Mouse (Mus musculus) G1E-ER4 (cell line): ENCODE measurements around the gene Dmpk. TPM values are rescaled to one million over a fixed set of nuclear protein-coding genes. Genes with fewer than 3 reads are reported as not detected.

Experiments used
- GATA1 ChIP-seq: IDR thresholded peaks from one replicate; pipeline ENCODE4 v1.8.0; 2012; ENCODE audit warnings: low read length, inconsistent platforms
- polyA plus RNA-seq: library from polyadenylated mRNA; stranded (reverse); fragments of >175 nt; gene quantifications from 2 replicates; pipeline ENCODE4 v1.2.3, GENCODE M21; 2012

Dmpk gene
- polyA plus RNA-seq, result 71.8 and 88.9 TPM in 2 replicates

DNA sequence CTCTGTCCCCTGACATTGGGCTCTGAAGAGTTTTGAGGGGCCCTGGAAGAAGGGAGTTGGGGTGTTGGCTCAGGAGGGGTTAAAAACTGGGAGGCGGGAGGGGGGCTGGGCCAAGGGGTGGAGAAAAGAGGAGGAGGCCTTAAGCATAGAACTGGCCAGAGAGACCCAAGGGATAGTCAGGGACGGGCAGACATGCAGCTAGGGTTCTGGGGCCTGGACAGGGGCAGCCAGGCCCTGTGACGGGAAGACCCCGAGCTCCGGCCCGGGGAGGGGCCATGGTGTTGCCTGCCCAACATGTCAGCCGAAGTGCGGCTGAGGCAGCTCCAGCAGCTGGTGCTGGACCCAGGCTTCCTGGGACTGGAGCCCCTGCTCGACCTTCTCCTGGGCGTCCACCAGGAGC lies at the start of gene Dmpk:
TSS of gene Dmpk (plus strand) at position 149 of the 400 bp plus-strand sequence.
- no peak for TF ChIP-seq GATA1

DNA sequence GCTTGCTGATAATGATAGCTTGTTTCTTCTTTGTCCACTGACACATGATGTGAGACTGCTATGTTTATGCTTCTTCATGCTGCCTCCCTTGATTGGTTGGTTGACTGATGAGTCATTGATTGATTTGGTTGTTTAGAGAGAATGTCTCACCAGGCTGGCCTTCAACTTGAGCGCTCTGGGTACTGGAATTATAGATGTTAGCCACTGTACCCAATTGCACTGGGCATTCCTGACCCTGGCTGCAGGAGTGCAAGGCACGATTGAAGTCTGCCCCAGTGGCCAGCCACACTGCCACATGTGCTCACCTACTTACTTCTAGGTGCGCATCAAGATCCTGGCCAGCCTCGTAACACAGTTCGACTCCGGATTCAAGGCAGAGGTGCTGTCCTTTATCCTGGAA lies 39.0 kb upstream of the Dmpk start:
- no peak for TF ChIP-seq GATA1

DNA sequence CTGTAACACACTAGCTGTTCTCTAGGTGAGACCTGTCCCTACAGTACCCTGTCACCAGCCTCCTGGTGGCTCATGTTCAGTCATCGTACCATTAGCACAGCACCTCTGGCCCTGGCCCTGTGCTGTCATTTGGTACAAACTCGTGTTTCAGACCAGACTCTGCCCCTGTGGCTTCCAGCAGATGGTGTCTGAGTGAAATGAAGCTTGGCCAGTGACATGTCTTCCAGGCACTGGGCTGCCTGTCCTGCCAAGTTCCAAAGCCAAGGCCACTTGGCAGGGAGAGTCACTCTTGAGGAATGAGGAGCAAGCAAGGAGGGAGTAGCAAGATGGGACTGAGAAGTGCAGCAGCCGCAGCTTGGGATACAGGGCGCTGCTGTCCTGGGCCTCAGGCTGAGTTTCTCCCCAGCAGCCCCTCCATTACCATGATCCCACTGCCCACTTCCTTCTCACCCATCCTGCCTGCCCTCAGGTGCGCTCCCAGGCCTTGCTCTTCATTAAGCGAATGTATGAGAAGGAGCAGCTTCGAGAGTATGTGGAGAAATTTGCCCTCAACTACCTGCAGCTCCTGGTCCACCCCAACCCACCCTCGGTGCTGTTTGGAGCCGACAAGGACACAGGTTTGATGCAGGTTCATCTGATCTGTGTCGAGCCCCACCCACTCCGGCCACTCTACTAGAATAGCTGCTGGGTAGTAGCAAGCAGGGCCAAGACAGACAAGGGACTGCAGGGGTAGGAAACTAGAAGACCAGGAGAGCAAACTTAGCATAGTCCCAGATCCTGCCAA lies 37.2 kb upstream of the Dmpk start:
- TF ChIP-seq GATA1, result no peak

DNA sequence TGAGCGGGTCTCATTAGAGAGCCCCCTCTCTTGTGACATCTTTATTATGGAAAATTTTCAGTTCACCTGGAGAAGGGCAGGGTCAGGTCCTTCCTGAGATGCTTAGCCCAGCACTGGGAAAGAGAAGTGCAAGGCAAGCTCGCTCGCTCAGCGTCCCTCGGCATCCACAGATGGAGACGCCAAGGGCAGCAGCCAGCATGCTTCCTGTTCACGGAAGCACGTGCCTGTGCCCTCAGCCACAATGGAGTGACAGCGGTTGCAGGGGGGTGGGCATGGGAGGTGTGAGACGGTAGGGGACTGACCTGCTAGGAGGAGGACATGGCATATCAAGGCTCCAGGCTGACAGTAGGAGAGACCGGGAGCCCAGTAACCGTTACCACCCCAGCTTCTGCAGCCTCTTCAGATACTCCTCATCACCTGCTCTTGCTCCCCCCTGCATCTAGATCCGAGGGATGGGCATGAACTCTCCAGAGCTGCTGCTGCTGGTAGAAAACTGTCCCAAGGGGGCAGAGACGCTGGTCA lies 35.6 kb upstream of the Dmpk start:
- TF ChIP-seq GATA1, result no peak

DNA sequence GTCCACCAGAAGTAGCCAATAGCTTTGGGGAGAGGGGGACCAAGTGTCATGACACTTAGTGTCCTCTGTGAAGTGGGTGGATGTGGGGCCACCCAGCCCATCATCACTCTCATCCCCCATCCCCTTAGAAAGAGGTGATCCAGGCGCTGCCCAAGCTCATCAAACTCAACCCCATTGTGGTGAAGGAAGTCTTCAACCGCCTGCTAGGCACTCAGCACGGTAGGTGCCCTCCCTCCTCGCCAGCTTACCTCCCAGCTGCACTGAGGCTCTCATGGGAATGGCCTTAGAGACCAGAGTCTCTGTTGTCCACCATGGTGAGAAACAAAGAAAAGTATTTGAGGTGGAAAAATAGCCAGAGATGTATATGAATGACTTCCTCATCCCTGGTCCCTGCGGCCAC lies 34.4 kb upstream of the Dmpk start:
- TF ChIP-seq GATA1, result no peak

- no peak for TF ChIP-seq GATA1
Measured at GRCm38 (mm10) chr7:19050172-19050571, 33.5 kb upstream of the Dmpk start.

DNA sequence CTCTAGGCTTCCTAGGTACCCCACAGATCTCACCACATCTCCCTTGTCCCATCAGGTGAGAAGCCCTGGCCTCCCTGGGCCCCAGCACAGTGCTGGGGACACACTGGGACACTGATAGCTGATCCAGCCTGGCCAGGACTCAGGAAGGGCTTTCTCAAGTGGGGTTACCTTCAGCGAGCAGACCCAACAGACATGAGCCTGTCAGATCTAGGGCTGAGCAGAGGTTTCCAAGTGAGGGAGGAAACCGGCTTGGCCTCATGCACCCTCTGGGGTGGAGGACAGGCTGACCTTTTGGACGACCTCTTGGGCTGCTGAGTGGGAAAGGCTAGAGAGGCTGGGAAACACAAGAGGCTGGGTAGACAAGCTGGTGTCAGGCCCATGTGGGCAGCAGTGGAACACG lies 32.5 kb upstream of the Dmpk start:
- TF ChIP-seq GATA1, result no peak

GRCm38 (mm10) chr7:19052345-19053135 lies 31.1 kb upstream of the Dmpk start:
- TF ChIP-seq GATA1, result no peak

DNA sequence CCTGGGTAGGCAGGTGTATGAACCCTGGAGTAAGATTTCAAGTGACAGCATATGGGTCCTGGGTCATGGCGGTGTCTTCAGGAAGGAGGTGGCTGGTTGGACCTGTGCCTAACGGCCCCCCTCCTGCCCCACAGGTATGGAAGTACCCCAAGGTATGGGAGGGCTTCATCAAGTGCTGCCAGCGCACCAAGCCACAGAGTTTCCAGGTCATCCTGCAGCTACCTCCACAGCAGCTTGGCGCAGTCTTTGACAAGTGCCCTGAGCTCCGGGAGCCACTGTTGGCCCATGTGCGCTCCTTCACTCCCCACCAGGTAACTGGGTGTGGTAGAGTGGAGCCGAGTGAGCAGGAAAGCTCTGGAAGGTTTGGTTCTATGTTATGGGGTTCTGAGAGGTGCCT lies 30.5 kb upstream of the Dmpk start:
- no peak for TF ChIP-seq GATA1

GRCm38 (mm10) chr7:19054047-19054776 lies 29.4 kb upstream of the Dmpk start, which contains the start of gene Rsph6a:
TSS of gene Rsph6a (plus strand) at chr7:19054690.
- TF ChIP-seq GATA1, result no peak

DNA sequence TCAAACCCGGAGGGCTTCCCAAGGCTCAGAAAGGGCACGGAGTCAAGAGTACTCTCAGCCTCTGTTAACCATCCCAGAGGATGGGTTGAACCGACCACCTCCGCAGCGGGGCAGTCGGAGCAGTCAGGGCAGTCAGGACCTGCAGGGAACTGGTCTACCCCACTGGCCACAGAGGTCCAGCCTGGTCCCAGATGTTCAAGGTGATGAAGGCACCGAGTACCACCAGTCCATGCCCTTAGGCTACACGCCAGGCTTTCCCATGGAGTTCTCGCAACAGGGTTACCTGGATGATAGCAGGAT lies 28.9 kb upstream of the Dmpk start:
- no peak for TF ChIP-seq GATA1

DNA sequence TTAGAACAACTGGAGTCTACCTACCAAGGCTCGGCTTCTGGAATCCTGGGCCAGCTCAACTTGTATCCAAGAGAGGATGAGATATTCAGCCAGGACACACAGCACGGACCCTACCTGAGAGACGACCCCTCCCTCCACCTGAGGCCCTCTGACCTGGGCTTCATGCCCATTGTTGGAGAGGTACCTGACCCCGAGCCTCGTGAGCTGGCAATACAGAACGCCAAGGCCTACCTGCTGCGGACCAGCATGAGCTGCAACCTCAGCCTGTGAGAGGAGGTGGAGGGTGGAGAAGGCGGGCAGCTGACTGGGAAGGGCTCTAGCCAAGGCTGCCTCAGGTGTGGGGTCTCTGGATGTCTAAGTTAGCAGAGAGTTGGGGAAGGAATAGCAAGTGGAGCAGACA lies 28.5 kb upstream of the Dmpk start:
- TF ChIP-seq GATA1, result no peak

DNA sequence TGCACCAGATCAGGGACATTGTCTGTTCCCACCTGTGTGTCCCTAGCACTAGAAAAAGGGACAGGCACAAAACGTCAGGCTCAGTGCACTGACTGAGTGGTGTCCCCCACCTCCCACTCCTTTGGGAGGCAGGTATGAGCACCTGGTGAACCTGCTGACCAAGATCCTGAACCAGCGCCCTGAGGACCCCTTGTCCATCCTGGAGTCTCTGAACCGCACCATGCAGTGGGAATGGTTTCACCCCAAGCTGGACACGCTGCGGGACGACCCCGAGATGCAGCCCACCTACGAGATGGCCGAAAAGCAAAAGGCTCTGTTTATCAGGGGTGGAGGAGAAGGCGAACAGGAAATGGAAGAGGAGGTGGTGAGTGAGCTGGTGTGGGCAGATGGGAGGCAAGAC lies 26.2 kb upstream of the Dmpk start:
- TF ChIP-seq GATA1, result no peak

- no peak for TF ChIP-seq GATA1
Measured at GRCm38 (mm10) chr7:19065896-19066295, 17.8 kb upstream of the Dmpk start.

DNA sequence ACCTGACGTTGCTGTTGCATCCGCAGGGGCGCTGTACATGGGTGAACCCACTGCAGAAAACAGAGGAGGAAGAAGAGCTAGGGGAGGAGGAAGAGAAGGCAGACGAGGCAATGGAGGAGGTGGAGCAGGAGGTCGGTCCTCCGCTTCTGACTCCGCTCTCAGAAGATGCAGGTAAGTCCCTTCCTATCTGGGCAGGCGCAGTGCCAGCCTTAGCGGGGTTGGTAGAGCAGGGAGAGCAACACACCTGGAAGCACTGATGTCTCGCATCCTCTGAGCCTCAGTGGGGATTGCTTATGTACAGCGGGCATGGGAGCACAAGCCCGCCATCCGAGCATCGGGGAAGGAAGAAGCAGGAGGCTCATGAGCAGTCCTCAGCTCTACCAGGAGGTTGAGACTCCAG lies 16.6 kb upstream of the Dmpk start:
- TF ChIP-seq GATA1, result no peak

DNA sequence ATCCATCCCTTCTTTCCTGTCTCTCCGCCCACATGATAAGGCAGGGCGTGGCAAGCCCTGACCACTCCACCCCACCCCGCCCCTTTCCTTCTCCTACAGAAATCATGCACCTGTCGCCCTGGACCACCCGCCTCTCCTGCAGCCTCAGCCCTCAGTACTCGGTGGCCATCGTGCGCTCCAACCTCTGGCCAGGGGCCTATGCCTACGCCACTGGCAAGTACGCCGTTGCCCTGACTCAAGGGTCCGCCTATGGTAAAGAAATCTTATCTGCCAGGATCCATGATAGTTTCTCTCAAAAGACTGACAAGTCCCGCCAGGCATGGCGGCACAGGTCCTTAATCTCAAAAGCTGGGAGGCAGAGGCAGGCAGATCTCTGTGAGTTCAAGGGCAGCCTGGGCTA lies 15.7 kb upstream of the Dmpk start:
- no peak for TF ChIP-seq GATA1
